13 mouse cellular contexts compared by ENCODE assay signal in genomic region chr15:102623121-102623520, GRCm38 (mm10). TPM values are rescaled to one million over a fixed set of nuclear protein-coding genes. Genes with fewer than 3 reads are reported as not detected.
DNase-seq lines count a peak whose midpoint lies in the region; ATAC-seq and TF ChIP-seq lines count a peak whose summit lies in the region.
"Had no signal": no experiment of that assay in that cellular context is flagged by ENCODE, and none has a peak within 500 bp of the region (broad histone marks: within the 10 kb centered on the region; RNA-seq: fewer than 3 reads in every experiment).

No protein-coding gene starts in this region.

- H3K4me1 ChIP-seq in heart, embryonic 16.5 days (ENCODE audit: control insufficient read depth, insufficient read depth, low read length) = peaks cover 14% of the 10 kb centered on the region
- peaks cover 44% of the 10 kb centered on the region for H3K4me1 ChIP-seq in megakaryocyte, embryonic 14.5 days
- peaks cover 14% of the 10 kb centered on the region for H3K4me1 ChIP-seq in hindbrain, postnatal 0 days (ENCODE audit: insufficient read depth, low read length)
- H3K4me1 ChIP-seq in stomach, embryonic 16.5 days (ENCODE audit: control insufficient read depth, insufficient read depth, low read length) = peaks cover 12% of the 10 kb centered on the region

- no peak overlapping the region for H3K9ac ChIP-seq in heart, embryonic 16.5 days (ENCODE audit: low read length)
- H3K9ac ChIP-seq in hindbrain, postnatal 0 days (replicated peaks; ENCODE audit: low read length) = no peak overlapping the region
- H3K9ac ChIP-seq in stomach, embryonic 16.5 days (ENCODE audit: low read length) = no peak overlapping the region

- intact Hi-C loops in heart, postnatal 25 days (cut with DNase I) = loop anchor here (5.0 kb wide), 2 partner anchors 34 to 61 kb away; no protein-coding TSS in a partner anchor

- no peak overlapping the region for H3K27ac ChIP-seq in heart, embryonic 16.5 days (ENCODE audit: low read length)
- no peak overlapping the region for H3K27ac ChIP-seq in hindbrain, postnatal 0 days
- H3K27ac ChIP-seq in stomach, embryonic 16.5 days (ENCODE audit: low read length) = peak overlapping the region; percentile 23; the same call in 1 of the 2 replicates
- H3K27ac ChIP-seq: left cerebral cortex, adult 2 months had no signal

- no peaks in the 10 kb centered on the region for H3K27me3 ChIP-seq in heart, embryonic 16.5 days (ENCODE audit: control insufficient read depth, insufficient read depth, low read length)
- H3K27me3 ChIP-seq in megakaryocyte, embryonic 14.5 days (replicated peaks) = no peaks in the 10 kb centered on the region
- no peaks in the 10 kb centered on the region for H3K27me3 ChIP-seq in hindbrain, postnatal 0 days (ENCODE audit: insufficient read depth, low read length)
- no peaks in the 10 kb centered on the region for H3K27me3 ChIP-seq in stomach, embryonic 16.5 days (ENCODE audit: control insufficient read depth, insufficient read depth, low read length)

- H3K36me3 ChIP-seq in heart, embryonic 16.5 days (ENCODE audit: control insufficient read depth, insufficient read depth) = no peaks in the 10 kb centered on the region; the same call in 1 of the 2 replicates
- H3K36me3 ChIP-seq in megakaryocyte, embryonic 14.5 days (replicated peaks; ENCODE audit: low read length) = peaks cover 8% of the 10 kb centered on the region
- no peaks in the 10 kb centered on the region for H3K36me3 ChIP-seq in hindbrain, postnatal 0 days (ENCODE audit: insufficient read depth, low read length)
- H3K36me3 ChIP-seq in stomach, embryonic 16.5 days (ENCODE audit: control insufficient read depth, insufficient read depth, low read length) = no peaks in the 10 kb centered on the region

- TF ChIP-seq CTCF in hindbrain, postnatal 0 days (IDR thresholded peaks at IDR 0.05; ENCODE audit: low read depth) = no peak

- 83% methylated on average over 3 of the region's 3 CpGs for WGBS in heart, embryonic 16.5 days
- 86% methylated on average over 3 of the region's 3 CpGs for WGBS in hindbrain, postnatal 0 days
- WGBS in stomach, embryonic 16.5 days = 76% methylated on average over 3 of the region's 3 CpGs

- no peaks in the 10 kb centered on the region for H3K9me3 ChIP-seq in heart, embryonic 16.5 days (replicated peaks; ENCODE audit: control insufficient read depth, low read length)
- H3K9me3 ChIP-seq in megakaryocyte, embryonic 14.5 days = no peaks in the 10 kb centered on the region
- no peaks in the 10 kb centered on the region for H3K9me3 ChIP-seq in hindbrain, postnatal 0 days (ENCODE audit: low read length)
- H3K9me3 ChIP-seq in stomach, embryonic 16.5 days (replicated peaks; ENCODE audit: control insufficient read depth, low read length) = no peaks in the 10 kb centered on the region

- H3K4me3 ChIP-seq in heart, embryonic 16.5 days (ENCODE audit: low read length) = no peak overlapping the region
- peak overlapping the region; percentile 82 for H3K4me3 ChIP-seq in megakaryocyte, embryonic 14.5 days (replicated peaks)
- no peak overlapping the region for H3K4me3 ChIP-seq in hindbrain, postnatal 0 days (ENCODE audit: low read length)
- peak overlapping the region; percentile 27 for H3K4me3 ChIP-seq in stomach, embryonic 16.5 days (replicated peaks; ENCODE audit: low read length)
- H3K4me3 ChIP-seq: left cerebral cortex, adult 2 months had no signal

- H3K4me2 ChIP-seq in heart, embryonic 16.5 days (ENCODE audit: low read depth, low read length) = peak overlapping the region; percentile 53
- peak overlapping the region; percentile 38 for H3K4me2 ChIP-seq in hindbrain, postnatal 0 days (ENCODE audit: low read depth, low read length)
- peak overlapping the region; percentile 52 for H3K4me2 ChIP-seq in stomach, embryonic 16.5 days (ENCODE audit: low read depth, low read length)

- no peak for DNase-seq in heart, postnatal 25 days (ENCODE audit: low spot score)
- no peak for DNase-seq in hindbrain, postnatal 0 days (ENCODE audit: low spot score)
- no peak for DNase-seq in natural killer cell, adult 2 months (ENCODE audit: low spot score in 2 of 2)
- no peak for DNase-seq in cerebellum, postnatal 36 days
- DNase-seq: adrenal gland, adult 8-10 months; cerebellum, adult 9-11 months had no signal

- no peak for ATAC-seq in heart, embryonic 16.5 days (replicated peaks; ENCODE audit: extremely low read depth, insufficient read depth, low FRiP score)
- no peak for ATAC-seq in megakaryocyte, adult 5-6 weeks (ENCODE audit: poor library complexity, severe bottlenecking)
- ATAC-seq in hindbrain, postnatal 0 days = no peak
- ATAC-seq in stomach, embryonic 16.5 days (ENCODE audit: insufficient read depth, low FRiP score) = no peak
- ATAC-seq: inflammation-experienced regulatory T-cells, adult 6 months had no signal

RNA-seq across cellular contexts. Expression of gene Gm28047, which starts 1.7 kb away (rescaled TPM):
- polyA plus RNA-seq in heart, embryonic 16.5 days (2015; fragmentation: Nextera tagmentation; extraction: Ambion mirVana) = not detected in 2 replicates
- total RNA-seq in heart, postnatal 25 days (2021) = not detected
- polyA plus RNA-seq in megakaryocyte, embryonic 14.5 days (2012; ENCODE audit: insufficient read depth, low replicate concordance) = not detected in 2 replicates
- not detected in 2 replicates for total RNA-seq in megakaryocyte, adult 5-6 weeks (2015)
- total RNA-seq in megakaryocyte, adult 5-6 weeks (2017) = not detected in 2 replicates
- not detected in 2 replicates for total RNA-seq in hindbrain, postnatal 0 days (2014; rRNA removed)
- polyA plus RNA-seq in hindbrain, postnatal 0 days (2015; fragmentation: Nextera tagmentation; extraction: Ambion mirVana) = 1.1 TPM in 1 of 2 replicates, not detected in the other
- polyA plus RNA-seq in stomach, embryonic 16.5 days (2015; fragmentation: Nextera tagmentation; extraction: Ambion mirVana) = not detected in 2 replicates
- polyA plus RNA-seq: thymus, postnatal 0 days had no signal

RNA-seq across cellular contexts. Expression of gene Atf7, which starts 2.1 kb away (rescaled TPM):
- polyA plus RNA-seq in heart, embryonic 16.5 days (2015; fragmentation: Nextera tagmentation; extraction: Ambion mirVana) = 27.7 and 31.3 TPM in 2 replicates
- total RNA-seq in heart, postnatal 25 days (2021) = 10 to 100 TPM; 45.9 to 56.2 TPM
- polyA plus RNA-seq in megakaryocyte, embryonic 14.5 days (2012; ENCODE audit: insufficient read depth, low replicate concordance) = 0.52 and 4.5 TPM in 2 replicates
- 123 and 142 TPM in 2 replicates for total RNA-seq in megakaryocyte, adult 5-6 weeks (2015)
- 23.6 and 45.8 TPM in 2 replicates for total RNA-seq in megakaryocyte, adult 5-6 weeks (2017)
- total RNA-seq in hindbrain, postnatal 0 days (2014; rRNA removed) = 8.6 and 15.0 TPM in 2 replicates
- 12.5 and 13.5 TPM in 2 replicates for polyA plus RNA-seq in hindbrain, postnatal 0 days (2015; fragmentation: Nextera tagmentation; extraction: Ambion mirVana)
- 40.6 and 40.8 TPM in 2 replicates for polyA plus RNA-seq in stomach, embryonic 16.5 days (2015; fragmentation: Nextera tagmentation; extraction: Ambion mirVana)

RNA-seq across cellular contexts. Expression of gene Atp5g2, which starts 49.0 kb away (rescaled TPM):
- 62.2 and 66.0 TPM in 2 replicates for polyA plus RNA-seq in heart, embryonic 16.5 days (2015; fragmentation: Nextera tagmentation; extraction: Ambion mirVana)
- 10 to 100 TPM; 38.9 to 50.4 TPM for total RNA-seq in heart, postnatal 25 days (2021)
- polyA plus RNA-seq in megakaryocyte, embryonic 14.5 days (2012; ENCODE audit: insufficient read depth, low replicate concordance) = 10.2 and 125 TPM in 2 replicates
- total RNA-seq in megakaryocyte, adult 5-6 weeks (2015) = 43.8 and 46.5 TPM in 2 replicates
- total RNA-seq in megakaryocyte, adult 5-6 weeks (2017) = 44.3 and 47.5 TPM in 2 replicates
- 148 and 610 TPM in 2 replicates for total RNA-seq in hindbrain, postnatal 0 days (2014; rRNA removed)
- 60.5 and 66.5 TPM in 2 replicates for polyA plus RNA-seq in hindbrain, postnatal 0 days (2015; fragmentation: Nextera tagmentation; extraction: Ambion mirVana)
- 53.3 and 54.2 TPM in 2 replicates for polyA plus RNA-seq in stomach, embryonic 16.5 days (2015; fragmentation: Nextera tagmentation; extraction: Ambion mirVana)

Comparison
In these comparisons a context has a peak if more than half of its experiments do, and no peak if none do; other contexts are left out.
1. H3K4me3 ChIP-seq: peak in megakaryocyte, embryonic 14.5 days (single experiment) and stomach, embryonic 16.5 days (single experiment); none in heart, embryonic 16.5 days (single experiment) and hindbrain, postnatal 0 days (single experiment).
2. Peak in every context shown above with its lines, with median percentiles within 50 percentile points of each other: H3K4me2 ChIP-seq.